Mouse (Mus musculus) neural tube, embryonic 11.5 days (tissue): ENCODE measurements at regions not wholly inside any gene's neighbourhood (a gene's known extent, or its start where the extent isn't known, plus 50 kb on each side); places are given as distances from the start of the nearest gene placed in this dataset.

Source experiments
- ATAC-seq: fragments of 200-750 bp; cut with Nextera tagmentation; 2 replicates; pipeline ENCODE4 v1.8.0; 2017; ENCODE audit warnings: moderate number of reproducible peaks, mild to moderate bottlenecking, moderate TSS enrichment, moderate library complexity; ENCODE audit not compliant: insufficient read depth, low FRiP score, low TSS enrichment
- DNase-seq: peaks from one replicate; pipeline ENCODE4 v3.0.0-alpha.2; 2015; ENCODE audit warnings: low spot score
- H3K27ac ChIP-seq: fragments of 300-500 bp; sonication (generic); 2 replicates; pipeline ENCODE4 v1.5.1; 2014; ENCODE audit warnings: low read depth, mild to moderate bottlenecking, low read length
- H3K27me3 ChIP-seq: fragments of 300-500 bp; sonication (generic); 2 replicates; pipeline ENCODE4 v1.6.1; 2014; ENCODE audit warnings: mild to moderate bottlenecking, low read length, mixed read lengths; ENCODE audit not compliant: control insufficient read depth, insufficient read depth
- H3K36me3 ChIP-seq: fragments of 300-500 bp; sonication (generic); 2 replicates; pipeline ENCODE4 v1.6.1; 2014; ENCODE audit warnings: mild to moderate bottlenecking, low read length, moderate library complexity, mixed read lengths; ENCODE audit not compliant: control insufficient read depth, insufficient read depth
- H3K4me1 ChIP-seq: fragments of 300-500 bp; sonication (generic); 2 replicates; pipeline ENCODE4 v1.6.1; 2014; ENCODE audit warnings: low read length, mixed read lengths; ENCODE audit not compliant: control insufficient read depth, insufficient read depth
- H3K4me2 ChIP-seq: fragments of 300-500 bp; sonication (generic); 2 replicates; pipeline ENCODE4 v1.6.1; 2014; ENCODE audit warnings: low read depth, mild to moderate bottlenecking, moderate library complexity
- H3K4me3 ChIP-seq: fragments of 300-500 bp; sonication (generic); 2 replicates; pipeline ENCODE4 v1.5.1; 2014; ENCODE audit warnings: low read depth, low read length
- H3K9ac ChIP-seq: fragments of 300-500 bp; sonication (generic); 2 replicates; pipeline ENCODE4 v1.6.1; 2014; ENCODE audit warnings: mild to moderate bottlenecking, low read length
- H3K9me3 ChIP-seq: fragments of 300-500 bp; sonication (generic); 2 replicates; pipeline ENCODE4 v1.6.1; 2016; ENCODE audit warnings: low read length; ENCODE audit not compliant: control insufficient read depth
- WGBS: fragments of 180-500 bp; shearing (Covaris S2); extraction: QIAGEN DNeasy Blood & Tissue Kit; methylation state at CpG from one replicate; pipeline ENCODE4 v1.1.7; 2014; 5-methylcytosine and 5-hydroxymethylcytosine counted together

DNA sequence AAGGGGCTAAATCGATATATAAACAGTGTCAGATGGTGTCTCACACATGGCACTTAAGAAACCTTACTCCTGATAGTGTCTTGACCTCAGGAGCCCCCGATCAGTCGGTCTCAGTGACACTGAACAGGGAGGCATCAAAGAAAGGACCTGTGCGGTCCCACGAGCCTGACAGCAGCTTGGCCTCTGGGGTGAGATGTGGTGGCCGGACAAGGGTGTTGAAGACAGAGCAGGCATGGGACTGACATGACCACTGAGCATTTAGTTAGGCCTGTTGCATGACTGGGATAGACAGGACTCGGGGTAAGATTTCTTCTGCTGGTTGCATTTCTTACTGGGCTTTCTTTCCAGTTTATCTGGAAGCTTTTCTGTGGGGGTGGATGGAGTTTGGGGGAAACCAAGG, 99.3 kb upstream of the Jag1 start:
- DNase-seq, result no peak
- no peak for ATAC-seq
- H3K27ac ChIP-seq, result no peak overlapping the region
- H3K4me2 ChIP-seq, result no peak overlapping the region
- H3K9ac ChIP-seq, result no peak overlapping the region
- whole genome bisulfite sequencing, result 61% methylated on average over 7 of the region's 7 CpGs
- H3K9me3 ChIP-seq, result no peaks in the 10 kb centered on the region
- H3K4me1 ChIP-seq, result no peaks in the 10 kb centered on the region
- H3K27me3 ChIP-seq, result no peaks in the 10 kb centered on the region
- H3K36me3 ChIP-seq, result no peaks in the 10 kb centered on the region
- H3K4me3 ChIP-seq, result no peak overlapping the region

DNA sequence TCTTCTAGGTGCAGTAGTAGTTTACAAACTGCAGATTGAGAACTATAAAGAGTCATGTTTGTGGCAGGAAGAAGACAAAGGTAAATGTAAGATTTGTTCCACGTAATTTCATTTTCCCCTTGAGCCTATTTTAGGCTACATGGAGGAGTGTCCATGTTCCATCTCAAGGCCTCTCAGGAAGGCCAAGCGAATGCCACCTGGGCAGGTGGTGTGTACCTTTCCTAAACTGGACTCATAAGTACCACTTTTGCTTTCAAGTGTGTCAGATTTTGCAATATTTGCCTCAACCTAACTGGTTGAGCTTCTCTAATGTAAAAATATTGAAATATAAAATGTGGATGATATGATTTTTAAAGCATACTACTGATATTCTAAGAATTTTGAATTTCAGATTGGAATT, 91.4 kb upstream of the Jag1 start:
- no peak overlapping the region for H3K27ac ChIP-seq
- H3K4me1 ChIP-seq, result no peaks in the 10 kb centered on the region
- WGBS, result 89% methylated on average over 2 of the region's 2 CpGs
- no peaks in the 10 kb centered on the region for H3K36me3 ChIP-seq
- DNase-seq, result no peak
- H3K4me3 ChIP-seq, result no peak overlapping the region
- H3K9ac ChIP-seq, result no peak overlapping the region
- H3K9me3 ChIP-seq, result no peaks in the 10 kb centered on the region
- ATAC-seq, result no peak
- H3K27me3 ChIP-seq, result no peaks in the 10 kb centered on the region
- H3K4me2 ChIP-seq, result no peak overlapping the region

DNA sequence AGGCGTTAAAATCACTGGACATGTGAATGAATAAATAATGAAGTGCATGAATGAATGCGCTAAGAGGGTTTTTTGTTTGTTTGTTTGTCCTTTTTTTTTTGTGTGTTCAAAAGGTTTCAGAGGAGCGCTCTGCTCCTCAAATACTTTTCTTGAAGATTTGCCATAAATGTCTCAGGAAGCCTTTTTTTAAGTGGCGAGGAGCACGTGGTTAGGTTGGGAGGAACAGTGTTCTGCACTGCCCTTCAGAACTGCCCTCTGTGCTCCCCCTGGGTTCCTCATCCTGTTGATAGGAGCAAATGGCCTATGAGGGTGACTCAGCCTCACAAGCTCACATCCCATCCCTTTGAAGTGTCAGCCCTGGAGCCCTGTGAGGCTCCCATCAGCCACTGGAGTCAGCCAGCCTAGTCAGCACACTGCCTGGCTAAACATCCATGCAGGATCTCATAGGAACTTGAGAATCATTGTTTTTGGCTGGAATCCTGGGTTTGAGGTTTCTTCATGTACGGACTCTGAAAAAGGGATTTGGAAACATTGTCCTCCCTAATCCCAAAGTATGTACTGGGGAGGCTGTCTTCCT, 87.9 kb upstream of the Jag1 start:
- Histone ChIP-seq H3K27me3 (no peaks in the 10 kb centered on the region), H3K4me2 (no peak overlapping the region), H3K4me3 (no peak overlapping the region), H3K36me3 (no peaks in the 10 kb centered on the region), H3K9me3 (no peaks in the 10 kb centered on the region), H3K4me1 (no peaks in the 10 kb centered on the region), H3K27ac (no peak overlapping the region), H3K9ac (no peak overlapping the region)
- no peak for DNase-seq
- 77% methylated on average over 6 of the region's 6 CpGs for WGBS
- no peak for ATAC-seq

DNA sequence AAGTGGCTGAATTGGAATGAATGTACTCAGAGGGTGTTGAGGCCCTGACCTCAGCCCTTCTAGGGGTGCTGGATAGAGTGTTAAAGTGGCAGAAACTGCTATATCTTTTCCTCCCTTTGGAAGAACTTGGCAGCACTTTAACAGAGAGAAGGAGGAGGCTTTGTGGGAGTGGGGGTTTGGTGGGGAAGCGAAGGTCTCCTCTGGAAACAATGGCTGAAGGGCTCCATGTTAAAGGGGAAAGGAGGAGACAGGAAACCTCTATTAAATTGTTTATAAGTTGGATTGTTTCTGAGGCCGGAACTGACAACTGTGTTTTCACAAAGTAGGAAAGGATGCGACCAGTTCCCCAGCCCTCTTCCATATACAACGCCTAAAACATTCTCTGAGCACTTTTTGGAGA, 83.7 kb upstream of the Jag1 start:
- Histone ChIP-seq H3K4me2 (no peak overlapping the region), H3K9ac (no peak overlapping the region), H3K4me3 (no peak overlapping the region), H3K36me3 (no peaks in the 10 kb centered on the region), H3K4me1 (no peaks in the 10 kb centered on the region), H3K27me3 (no peaks in the 10 kb centered on the region), H3K9me3 (no peaks in the 10 kb centered on the region), H3K27ac (no peak overlapping the region)
- 89% methylated on average over 4 of the region's 4 CpGs for whole genome bisulfite sequencing
- no peak for DNase-seq
- ATAC-seq, result no peak

- Histone ChIP-seq H3K9me3 (no peaks in the 10 kb centered on the region), H3K4me1 (no peaks in the 10 kb centered on the region), H3K9ac (no peak overlapping the region), H3K27ac (no peak overlapping the region), H3K4me2 (no peak overlapping the region), H3K4me3 (no peak overlapping the region), H3K27me3 (no peaks in the 10 kb centered on the region), H3K36me3 (no peaks in the 10 kb centered on the region)
- 85% methylated on average over 7 of the region's 7 CpGs for WGBS
- DNase-seq (no peak), ATAC-seq (no peak)
These were observed 75.7 kb upstream of the Jag1 start for GRCm38 (mm10) chr2:137192183-137192582.

GRCm38 (mm10) chr2:137169176-137169575, 52.7 kb upstream of the Jag1 start:
- Histone ChIP-seq H3K27ac (no peak overlapping the region), H3K27me3 (no peaks in the 10 kb centered on the region), H3K36me3 (no peaks in the 10 kb centered on the region), H3K9ac (no peak overlapping the region), H3K4me1 (no peaks in the 10 kb centered on the region), H3K4me2 (no peak overlapping the region), H3K9me3 (no peaks in the 10 kb centered on the region), H3K4me3 (no peak overlapping the region)
- 80% methylated on average over 1 of the region's 1 CpGs for WGBS
- ATAC-seq (no peak), DNase-seq (no peak)

DNA sequence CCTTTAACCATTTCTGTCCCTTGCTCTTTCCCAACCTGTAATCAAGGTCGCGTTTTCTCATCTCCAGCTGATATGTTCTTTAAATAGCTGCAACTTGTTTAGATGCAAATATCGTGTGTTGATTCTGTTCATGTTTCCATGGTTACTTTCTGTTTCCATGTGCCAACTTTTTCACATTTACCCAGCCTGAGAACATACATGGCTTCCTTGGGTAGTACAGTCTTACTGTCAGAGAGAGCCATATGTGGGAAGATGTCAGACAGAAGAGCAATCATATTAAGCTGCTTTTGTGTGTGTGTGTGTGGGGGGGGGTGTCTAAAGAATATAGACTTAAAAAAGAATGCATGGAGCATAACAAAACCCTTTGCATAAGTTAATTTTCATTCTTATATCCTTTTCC, 52.2 kb upstream of the Jag1 start:
- no peak overlapping the region for H3K9ac ChIP-seq
- no peak overlapping the region for H3K27ac ChIP-seq
- H3K27me3 ChIP-seq, result no peaks in the 10 kb centered on the region
- no peaks in the 10 kb centered on the region for H3K36me3 ChIP-seq
- no peak overlapping the region for H3K4me2 ChIP-seq
- DNase-seq, result no peak
- 88% methylated on average over 3 of the region's 3 CpGs for WGBS
- no peaks in the 10 kb centered on the region for H3K4me1 ChIP-seq
- ATAC-seq, result no peak
- no peaks in the 10 kb centered on the region for H3K9me3 ChIP-seq
- H3K4me3 ChIP-seq, result no peak overlapping the region
